Mouse (Mus musculus) skeletal muscle tissue, adult 2 months (tissue): Measurements from ENCODE around the gene Elof1.
A peak's percentile ranks its signal among the peaks of the same experiment; 100 is the strongest.

Experiments
- DNase-seq: peaks from one replicate; pipeline ENCODE4 v3.0.0-alpha.2; 2012; ENCODE audit warnings: low read depth, low spot score

Elof1 gene

GRCm38 (mm10) chr9:22136765-22137547 lies 20.0 kb upstream of the Elof1 start:
- no peak for DNase-seq

- DNase-seq: no peak
Observed at GRCm38 (mm10) chr9:22135644-22136390, 18.8 kb upstream of the Elof1 start, which contains the start of gene Acp5. Acp5 (minus strand) TSS chr9:22135711.

GRCm38 (mm10) chr9:22134988-22135643 lies 18.1 kb upstream of the Elof1 start:
- no peak for DNase-seq

DNA sequence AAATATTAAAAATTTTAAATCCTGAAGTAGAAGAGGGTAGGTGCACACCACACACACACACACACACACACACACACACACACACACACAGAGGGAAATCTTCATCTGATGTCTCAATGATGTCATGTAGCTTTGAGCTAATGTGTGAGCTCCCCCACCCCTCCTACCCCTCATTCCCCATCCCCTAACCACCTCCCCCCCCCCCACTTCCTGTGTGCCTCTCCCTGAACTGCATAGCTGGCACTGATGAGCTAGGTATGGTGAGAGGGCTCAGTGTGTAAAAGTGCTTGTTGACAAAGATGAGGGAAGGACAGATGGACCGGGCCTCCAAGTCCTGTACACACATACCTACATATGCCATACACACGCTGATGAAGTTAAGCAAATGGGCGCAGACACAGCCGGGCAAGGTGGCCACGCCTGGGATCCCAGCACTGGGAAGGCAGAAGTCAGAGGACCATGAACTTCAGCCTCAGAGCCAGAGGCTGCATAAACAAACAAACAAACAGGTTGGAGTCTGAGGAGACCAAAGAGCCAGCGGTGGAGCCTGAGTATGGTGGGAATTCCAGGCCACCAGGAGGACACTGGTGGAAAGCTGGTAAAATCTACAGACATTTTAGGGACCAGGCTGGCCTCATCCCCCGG lies 17.4 kb upstream of the Elof1 start:
- no peak for DNase-seq

GRCm38 (mm10) chr9:22132220-22132619 lies 15.2 kb upstream of the Elof1 start:
- DNase-seq: no peak

GRCm38 (mm10) chr9:22131226-22131981 lies 14.4 kb upstream of the Elof1 start:
- peak; percentile 52 for DNase-seq

- DNase-seq: no peak
Observed at GRCm38 (mm10) chr9:22125246-22126027, 8.5 kb upstream of the Elof1 start.

GRCm38 (mm10) chr9:22124169-22124568 lies 7.2 kb upstream of the Elof1 start:
- no peak for DNase-seq

GRCm38 (mm10) chr9:22123069-22123609 lies 6.2 kb upstream of the Elof1 start:
- peak; percentile 25 for DNase-seq

GRCm38 (mm10) chr9:22122005-22122404 lies 5.0 kb upstream of the Elof1 start:
- DNase-seq: no peak

- DNase-seq: no peak
Observed at GRCm38 (mm10) chr9:22121545-22121944, 4.6 kb upstream of the Elof1 start.

- peak; percentile 16 for DNase-seq
Observed at GRCm38 (mm10) chr9:22119543-22119942, 2.6 kb upstream of the Elof1 start.

DNA sequence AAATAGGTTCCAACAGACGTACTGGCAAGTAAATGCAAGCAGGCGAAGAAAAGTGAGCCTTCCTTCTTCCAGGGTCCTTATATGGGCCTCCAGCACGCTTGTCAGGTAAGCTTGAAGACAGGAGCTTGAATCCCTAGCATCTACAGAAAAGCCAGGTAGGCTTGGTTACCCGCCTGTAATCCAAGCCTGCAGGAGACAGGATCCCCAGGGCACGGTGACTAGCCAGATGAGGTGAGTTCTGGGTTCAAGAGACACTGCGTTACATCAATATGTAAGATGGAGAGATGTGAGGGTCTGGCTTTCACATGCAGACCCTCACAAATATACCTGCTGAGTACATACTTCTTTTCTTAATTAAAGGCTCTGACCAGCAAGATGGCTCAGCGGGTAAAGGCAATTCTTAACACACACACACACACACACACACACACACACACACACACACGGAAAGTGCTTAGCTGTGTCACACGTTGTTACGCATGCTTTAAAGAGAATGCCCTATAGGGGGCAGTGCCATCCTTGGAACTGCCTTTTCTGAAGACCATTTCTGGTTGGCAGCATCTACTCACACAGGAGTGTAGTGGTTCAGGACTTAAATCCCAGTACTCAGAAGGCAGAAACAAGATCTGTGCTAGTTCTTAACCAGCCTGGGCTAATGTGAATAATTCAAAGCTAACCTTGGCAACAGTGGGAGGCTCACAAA lies 933 bp upstream of the Elof1 start:
- peak; percentile 65 for DNase-seq

GRCm38 (mm10) chr9:22116086-22116485 lies 886 bp downstream of the Elof1 start:
- DNase-seq: no peak

DNA sequence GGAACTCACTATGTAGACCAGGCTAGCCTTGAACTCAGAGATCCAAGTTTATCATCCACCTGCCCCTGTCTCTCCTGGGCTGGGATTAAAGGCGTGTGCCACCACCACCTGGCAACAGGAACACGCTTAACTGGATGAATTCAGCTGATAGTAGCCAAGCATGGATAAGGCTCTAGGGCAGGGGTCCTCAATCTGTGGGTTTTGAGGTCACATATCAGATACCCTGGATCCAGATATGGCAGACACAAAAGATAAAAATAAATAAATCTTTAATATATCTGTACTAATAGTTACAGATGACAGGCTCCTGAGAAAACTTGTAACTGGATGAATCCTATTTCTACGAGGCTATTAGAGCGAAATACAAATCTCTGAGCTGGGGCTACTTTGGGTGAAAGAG lies 1.3 kb downstream of the Elof1 start:
- DNase-seq: no peak

DNA sequence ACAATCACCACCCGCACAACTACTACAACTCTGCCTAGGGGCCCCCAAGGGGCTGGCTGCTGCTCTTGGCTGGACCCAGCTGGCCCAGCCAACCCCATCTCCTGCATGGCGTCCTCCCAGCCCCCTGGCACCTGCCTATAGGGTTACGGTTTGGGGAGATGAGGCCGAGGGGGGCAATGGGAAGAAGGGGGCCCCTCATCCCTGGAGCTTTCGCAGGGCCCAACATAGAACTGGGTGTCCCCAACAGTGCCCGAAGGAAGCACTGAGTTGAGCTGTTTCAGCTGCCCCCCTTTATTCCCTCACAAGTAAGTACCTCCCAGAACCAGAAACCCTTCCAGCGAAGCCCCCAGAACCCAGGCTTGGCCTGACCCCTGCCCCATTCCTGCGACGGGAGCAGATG lies 8.8 kb downstream of the Elof1 start:
- no peak for DNase-seq

GRCm38 (mm10) chr9:22099922-22100321 lies 17.1 kb downstream of the Elof1 start:
- DNase-seq: no peak

DNA sequence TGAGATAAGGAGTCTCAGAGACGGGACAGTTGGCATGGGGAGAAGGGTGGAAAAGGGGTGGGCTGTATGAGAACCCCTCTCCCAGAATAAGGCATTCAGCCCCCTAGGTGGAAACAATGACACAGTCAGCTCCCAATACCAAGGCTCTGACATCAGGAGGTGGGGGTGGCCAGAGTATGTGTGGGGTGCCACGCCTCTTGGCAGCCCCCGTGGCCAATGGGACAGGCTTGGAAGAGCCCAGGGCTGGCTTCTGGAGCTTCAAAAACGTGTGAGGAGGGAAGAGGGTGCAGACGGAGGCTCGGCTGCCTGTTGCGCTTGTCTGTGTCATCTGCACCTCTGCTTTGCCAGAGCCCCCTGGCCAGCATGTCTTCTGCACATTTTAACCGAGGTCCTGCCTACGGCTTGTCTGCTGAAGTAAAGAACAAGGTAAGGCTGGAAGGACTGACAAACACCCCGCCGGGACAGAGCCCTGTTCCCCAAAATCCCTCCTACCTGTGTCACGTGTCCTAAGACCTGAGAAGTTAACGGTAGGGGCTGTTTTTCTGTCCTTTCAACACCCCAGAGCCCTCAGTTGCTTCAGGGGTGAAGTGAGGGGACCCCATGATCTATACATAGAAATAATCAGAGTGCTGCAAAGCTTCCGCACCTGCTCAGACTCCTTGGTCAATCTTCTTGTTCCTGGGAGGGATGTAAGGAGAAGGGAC lies 17.8 kb downstream of the Elof1 start, which contains the start of gene Cnn1:
Gene Cnn1 (plus strand): TSS at position 224 of the 704 bp plus-strand sequence.
- no peak for DNase-seq

- peak; percentile 57 for DNase-seq
Observed at GRCm38 (mm10) chr9:22095854-22096307, 21.1 kb downstream of the Elof1 start.
